In genomic region chr1:165084179-165084578, GRCm38 (mm10) we compare ENCODE assay signal across 8 mouse cellular contexts.
DNase-seq lines count a peak whose midpoint lies in the region; ATAC-seq lines count a peak whose summit lies in the region.

No protein-coding gene starts in this region.

- H3K9ac ChIP-seq in hindbrain, embryonic 12.5 days = no peak overlapping the region
- H3K9ac ChIP-seq in neural tube, embryonic 13.5 days = no peak overlapping the region
- no peak overlapping the region for H3K9ac ChIP-seq in kidney, embryonic 16.5 days (replicated peaks; ENCODE audit: low read length)

- no peaks in the 10 kb centered on the region for H3K9me3 ChIP-seq in hindbrain, embryonic 12.5 days (replicated peaks)
- H3K9me3 ChIP-seq in neural tube, embryonic 13.5 days = no peaks in the 10 kb centered on the region
- no peaks in the 10 kb centered on the region; the same call in 1 of the 2 replicates for H3K9me3 ChIP-seq in kidney, embryonic 16.5 days (ENCODE audit: low read length)

- no peak overlapping the region for H3K27ac ChIP-seq in hindbrain, embryonic 12.5 days
- H3K27ac ChIP-seq in neural tube, embryonic 13.5 days (replicated peaks) = peak overlapping the region; percentile 67
- no peak overlapping the region for H3K27ac ChIP-seq in kidney, embryonic 16.5 days (ENCODE audit: low read length)

- H3K4me2 ChIP-seq in hindbrain, embryonic 12.5 days (replicated peaks) = no peak overlapping the region
- no peak overlapping the region for H3K4me2 ChIP-seq in neural tube, embryonic 13.5 days
- H3K4me2 ChIP-seq in kidney, embryonic 16.5 days (replicated peaks; ENCODE audit: low read depth, low read length) = no peak overlapping the region

- WGBS in hindbrain, embryonic 12.5 days = 81% methylated on average over 6 of the region's 6 CpGs
- 82% methylated on average over 6 of the region's 6 CpGs for WGBS in neural tube, embryonic 13.5 days
- WGBS in kidney, embryonic 16.5 days = 86% methylated on average over 6 of the region's 6 CpGs

- no peaks in the 10 kb centered on the region for H3K27me3 ChIP-seq in hindbrain, embryonic 12.5 days
- H3K27me3 ChIP-seq in neural tube, embryonic 13.5 days = no peaks in the 10 kb centered on the region
- H3K27me3 ChIP-seq in kidney, embryonic 16.5 days (ENCODE audit: insufficient read depth, low read length) = no peaks in the 10 kb centered on the region

- peak; percentile 44 for DNase-seq in ovary, adult 18-20 months (ENCODE audit: low spot score)
- DNase-seq in ovary, postnatal 10 days (ENCODE audit: low spot score) = no peak
- DNase-seq in fibroblast of lung, adult 2 months (ENCODE audit: low read depth) = peak; percentile 77
- no peak for DNase-seq in natural killer cell, adult 2 months (ENCODE audit: low spot score in 2 of 2)
- DNase-seq in kidney, postnatal 25 days = no peak

- H3K4me1 ChIP-seq in hindbrain, embryonic 12.5 days = 0 out of 2 replicates have a peak, but pooled peaks cover 14% of the 10 kb centered on the region
- H3K4me1 ChIP-seq in neural tube, embryonic 13.5 days (replicated peaks) = peaks cover 22% of the 10 kb centered on the region
- no peaks in the 10 kb centered on the region for H3K4me1 ChIP-seq in kidney, embryonic 16.5 days (ENCODE audit: insufficient read depth, low read length)

- H3K36me3 ChIP-seq in hindbrain, embryonic 12.5 days = no peaks in the 10 kb centered on the region
- no peaks in the 10 kb centered on the region for H3K36me3 ChIP-seq in neural tube, embryonic 13.5 days
- H3K36me3 ChIP-seq in kidney, embryonic 16.5 days (ENCODE audit: insufficient read depth, low read length) = no peaks in the 10 kb centered on the region

- no peak overlapping the region for H3K4me3 ChIP-seq in hindbrain, embryonic 12.5 days
- H3K4me3 ChIP-seq in neural tube, embryonic 13.5 days = no peak overlapping the region
- no peak overlapping the region for H3K4me3 ChIP-seq in kidney, embryonic 16.5 days (ENCODE audit: low read length)

- peak; percentile 24; the same call in 1 of the 2 replicates for ATAC-seq in hindbrain, embryonic 12.5 days (ENCODE audit: low FRiP score)
- peak; percentile 60 for ATAC-seq in neural tube, embryonic 13.5 days (ENCODE audit: low read depth)
- ATAC-seq in kidney, embryonic 16.5 days (ENCODE audit: low FRiP score, low TSS enrichment) = no peak

Comparison
In these comparisons a context has a peak if more than half of its experiments do, and no peak if none do; other contexts are left out.
1. DNase-seq: peak in ovary, adult 18-20 months (single experiment) and fibroblast of lung, adult 2 months (single experiment); none in ovary, postnatal 10 days (single experiment), natural killer cell, adult 2 months (0 of 2) and kidney, postnatal 25 days (0 of 2).